Mouse (Mus musculus) ES-Bruce4 (cell line): ENCODE results near the gene Cotl1.

Source experiments
- CTCF ChIP-seq: IDR thresholded peaks from one replicate; pipeline ENCODE4 v1.8.1; 2011; ENCODE audit warnings: low read depth, low read length
- EP300 ChIP-seq: IDR thresholded peaks from 2 replicates; pipeline ENCODE4 v1.6.1; 2011; ENCODE audit warnings: low read depth, low read length; ENCODE audit not compliant: insufficient read depth
- POLR2A ChIP-seq: IDR thresholded peaks from one replicate; pipeline ENCODE4 v1.8.1; 2011; ENCODE audit warnings: low read length; ENCODE audit not compliant: insufficient read depth

DNA sequence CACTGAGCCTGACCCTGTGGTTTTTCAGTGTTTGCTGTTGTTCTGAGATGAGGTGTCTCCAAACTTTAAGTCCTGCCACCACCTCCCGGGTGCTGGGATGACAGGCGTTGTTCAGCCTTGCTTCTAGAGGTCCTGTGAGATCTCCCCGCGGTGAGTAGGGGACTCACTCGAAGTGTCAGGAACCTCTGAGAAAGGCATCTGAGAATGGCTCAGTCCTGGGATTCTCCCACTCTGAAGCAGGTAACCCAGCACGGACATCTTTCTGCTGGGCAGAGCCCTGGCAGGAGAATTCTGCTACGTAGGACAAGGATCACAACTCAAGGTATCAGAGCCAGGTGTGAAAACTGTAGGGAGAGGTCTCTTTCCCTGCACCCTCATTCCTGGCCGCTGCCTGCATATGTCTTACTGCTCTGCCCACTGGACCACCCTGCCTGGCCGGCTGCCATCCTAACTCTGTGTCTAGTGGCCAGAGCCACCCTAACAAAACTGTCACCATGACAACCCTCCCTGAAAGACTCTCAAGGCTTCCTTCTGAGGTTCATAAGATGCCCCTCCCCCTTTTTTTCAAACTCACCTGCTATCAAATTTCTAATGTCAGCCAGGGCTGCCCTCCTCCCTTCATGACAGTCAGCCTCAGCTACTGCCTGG lies 59.8 kb downstream of the Cotl1 start:
- TF ChIP-seq CTCF (no peak), EP300 (no peak), POLR2A (no peak)
